Mouse (Mus musculus) neural tube, embryonic 15.5 days (tissue): ENCODE measurements around the gene Gm49721. TPM values are rescaled to one million over a fixed set of nuclear protein-coding genes. Genes with fewer than 3 reads are reported as not detected.
"Not testable (repeated sequence)": the region's sequence is repeated elsewhere in the genome, so short reads cannot be mapped to it uniquely, and the experiment has no call there.

Experiments used
- ATAC-seq: fragments of 200-750 bp; cut with Nextera tagmentation; 2 replicates; pipeline ENCODE4 v1.8.0; 2017; ENCODE audit warnings: mild to moderate bottlenecking, moderate TSS enrichment, moderate library complexity; ENCODE audit not compliant: low FRiP score
- H3K27ac ChIP-seq: fragments of 300-500 bp; sonication (generic); replicated peaks from 2 replicates; pipeline ENCODE4 v1.5.1; 2015; ENCODE audit warnings: mild to moderate bottlenecking, inconsistent platforms
- H3K27me3 ChIP-seq: fragments of 300-500 bp; sonication (generic); replicated peaks from 2 replicates; pipeline ENCODE4 v1.6.1; 2015; ENCODE audit warnings: inconsistent platforms
- H3K36me3 ChIP-seq: fragments of 300-500 bp; sonication (generic); 2 replicates; pipeline ENCODE4 v1.6.1; 2015; ENCODE audit warnings: inconsistent platforms
- H3K4me1 ChIP-seq: fragments of 300-500 bp; sonication (generic); 2 replicates; pipeline ENCODE4 v1.6.1; 2015; ENCODE audit warnings: inconsistent platforms
- H3K4me2 ChIP-seq: fragments of 300-500 bp; sonication (generic); 2 replicates; pipeline ENCODE4 v1.6.1; 2015; ENCODE audit warnings: inconsistent platforms, mild to moderate bottlenecking, moderate library complexity
- H3K4me3 ChIP-seq: fragments of 300-500 bp; sonication (generic); replicated peaks from 2 replicates; pipeline ENCODE4 v1.5.1; 2015; ENCODE audit warnings: mild to moderate bottlenecking, inconsistent platforms
- H3K9ac ChIP-seq: fragments of 300-500 bp; sonication (generic); replicated peaks from 2 replicates; pipeline ENCODE4 v1.6.1; 2015; ENCODE audit warnings: mild to moderate bottlenecking, inconsistent platforms
- H3K9me3 ChIP-seq: fragments of 300-500 bp; sonication (generic); replicated peaks from 2 replicates; pipeline ENCODE4 v1.6.1; 2016; ENCODE audit warnings: inconsistent platforms
- WGBS: fragments of 180-500 bp; shearing (Covaris S2); methylation state at CpG from one replicate; pipeline ENCODE4 v1.1.7; 2015; ENCODE audit warnings: mixed read lengths; 5-methylcytosine and 5-hydroxymethylcytosine counted together
- polyA plus RNA-seq: library from polyadenylated mRNA; unstranded; fragments of >200 nt; fragmentation: Nextera tagmentation; extraction: Ambion mirVana; gene quantifications from 2 replicates; pipeline ENCODE4 v1.2.1, GENCODE M21; 2015

The Gm49721 gene
- polyA plus RNA-seq, 1 experiment from 2014 or later, result 0.28 TPM

- H3K9me3 ChIP-seq, H3K9ac ChIP-seq, H3K36me3 ChIP-seq, H3K4me1 ChIP-seq, H3K27me3 ChIP-seq: not testable (repeated sequence)
- H3K27ac ChIP-seq, result 0 out of 2 replicates have a peak overlapping the region, but pooled peaks have one; percentile 56
- peak overlapping the region; percentile 31 for H3K4me3 ChIP-seq
- WGBS, result 1% methylated on average over 16 of the region's 48 CpGs
- peak; percentile 97 for ATAC-seq
- peak overlapping the region; percentile 50 for H3K4me2 ChIP-seq
Observed at GRCm38 (mm10) chr17:6961181-6962000, 17.3 kb upstream of the Gm49721 start.

DNA sequence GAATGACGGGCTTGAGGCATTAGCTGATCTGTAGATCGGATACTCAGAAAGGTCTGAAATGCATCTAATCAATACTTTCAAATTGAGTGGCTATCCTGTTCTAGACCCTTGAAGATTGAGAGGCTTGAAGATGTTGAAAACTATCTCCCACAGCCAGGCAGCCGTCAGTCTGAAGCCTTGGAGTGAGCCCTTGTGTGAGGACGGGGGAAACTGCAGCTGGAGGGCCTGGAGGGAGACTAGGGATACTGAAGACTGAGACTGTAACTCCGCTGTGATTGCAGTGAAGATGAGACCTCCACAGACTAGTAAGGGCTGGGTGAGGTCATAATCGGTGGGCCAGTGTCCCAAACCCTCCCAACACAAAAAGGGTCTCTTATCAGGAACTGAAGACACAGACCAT lies 16.4 kb upstream of the Gm49721 start:
- WGBS, result 75% methylated on average over 3 of the region's 6 CpGs
- H3K9me3 ChIP-seq, result not testable (repeated sequence)

GRCm38 (mm10) chr17:6962936-6963335 lies 15.8 kb upstream of the Gm49721 start:
- H3K36me3 ChIP-seq, H3K9ac ChIP-seq, ATAC-seq, H3K27me3 ChIP-seq, H3K4me1 ChIP-seq, H3K4me2 ChIP-seq, H3K27ac ChIP-seq, H3K9me3 ChIP-seq, H3K4me3 ChIP-seq: not testable (repeated sequence)
- 75% methylated on average over 4 of the region's 4 CpGs for WGBS

More for the DNA sequence above, 16.4 kb upstream of the Gm49721 start:
- H3K4me1 ChIP-seq, H3K27ac ChIP-seq, H3K4me3 ChIP-seq, ATAC-seq, H3K9ac ChIP-seq, H3K4me2 ChIP-seq, H3K36me3 ChIP-seq, H3K27me3 ChIP-seq: not testable (repeated sequence)

- H3K4me1 ChIP-seq, H3K9ac ChIP-seq: not testable (repeated sequence)
- WGBS, result 14% methylated on average over 6 of the region's 6 CpGs
Observed at GRCm38 (mm10) chr17:6965364-6965763, 13.3 kb upstream of the Gm49721 start.

DNA sequence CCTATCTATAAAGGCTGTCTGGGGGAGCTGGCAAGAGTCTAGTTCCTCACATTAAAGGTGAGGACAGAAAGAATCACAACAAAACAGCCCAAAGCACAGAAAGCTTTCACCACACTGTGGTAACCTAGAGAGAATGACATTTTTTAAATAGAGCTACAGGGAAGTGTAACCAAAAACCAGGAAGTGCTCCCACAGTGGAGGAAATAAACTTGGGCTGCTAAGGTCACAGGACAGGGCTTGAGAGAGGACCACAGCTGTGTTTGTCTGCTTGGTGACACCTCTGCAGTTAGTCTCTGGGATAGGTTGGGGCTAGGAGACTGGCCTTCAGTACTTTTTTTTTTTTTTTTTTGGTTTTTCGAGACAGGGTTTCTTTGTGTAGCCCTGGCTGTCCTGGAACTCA lies 11.0 kb upstream of the Gm49721 start:
- whole genome bisulfite sequencing, result no CpG with 5 or more reads among the region's 1 CpGs
- not testable (repeated sequence) for H3K9me3 ChIP-seq, H3K4me2 ChIP-seq, H3K27ac ChIP-seq, H3K36me3 ChIP-seq, H3K4me1 ChIP-seq, H3K9ac ChIP-seq, ATAC-seq, H3K4me3 ChIP-seq, H3K27me3 ChIP-seq

More at GRCm38 (mm10) chr17:6965364-6965763, 13.3 kb upstream of the Gm49721 start:
- ATAC-seq, H3K4me2 ChIP-seq, H3K27ac ChIP-seq, H3K27me3 ChIP-seq, H3K36me3 ChIP-seq, H3K4me3 ChIP-seq, H3K9me3 ChIP-seq: not testable (repeated sequence)

- H3K9ac ChIP-seq, H3K36me3 ChIP-seq, H3K27ac ChIP-seq, H3K9me3 ChIP-seq, H3K4me3 ChIP-seq, H3K27me3 ChIP-seq, H3K4me1 ChIP-seq, ATAC-seq, H3K4me2 ChIP-seq: not testable (repeated sequence)
- 100% methylated on average over 1 of the region's 8 CpGs for WGBS
Observed at GRCm38 (mm10) chr17:6970334-6970733, 8.4 kb upstream of the Gm49721 start, which contains the start of gene Rnaset2b. Gene Rnaset2b, plus strand, starts transcription at chr17:6970634.

DNA sequence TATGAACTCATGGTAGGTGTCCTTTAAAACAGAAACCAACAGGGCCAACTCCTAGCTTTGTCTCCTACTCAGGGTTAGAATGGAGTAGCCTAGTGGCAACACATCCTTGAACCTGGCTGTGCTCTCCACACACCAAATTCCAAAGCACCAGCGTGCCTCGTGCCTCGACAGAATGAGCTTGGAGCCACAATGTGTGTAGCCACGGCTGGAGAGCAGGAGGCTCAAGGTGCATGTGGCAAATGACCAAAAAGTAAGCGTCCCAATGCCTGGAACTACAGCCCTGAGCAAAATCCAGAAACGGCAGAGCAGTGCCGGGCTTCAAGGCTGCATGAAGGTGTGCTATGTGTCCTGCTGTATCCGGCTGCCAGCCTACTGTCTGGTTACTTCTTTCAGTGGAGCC lies 7.5 kb upstream of the Gm49721 start:
- not testable (repeated sequence) for H3K4me1 ChIP-seq, H3K27me3 ChIP-seq, H3K36me3 ChIP-seq, ATAC-seq, H3K4me2 ChIP-seq, H3K9ac ChIP-seq, H3K9me3 ChIP-seq, H3K4me3 ChIP-seq, H3K27ac ChIP-seq
- 93% methylated on average over 8 of the region's 8 CpGs for WGBS

GRCm38 (mm10) chr17:6972836-6973396 lies 5.8 kb upstream of the Gm49721 start:
- not testable (repeated sequence) for H3K27ac ChIP-seq, H3K27me3 ChIP-seq, H3K4me2 ChIP-seq, ATAC-seq, H3K4me3 ChIP-seq, H3K9ac ChIP-seq, H3K36me3 ChIP-seq, H3K4me1 ChIP-seq, H3K9me3 ChIP-seq
- 64% methylated on average over 4 of the region's 4 CpGs for WGBS

DNA sequence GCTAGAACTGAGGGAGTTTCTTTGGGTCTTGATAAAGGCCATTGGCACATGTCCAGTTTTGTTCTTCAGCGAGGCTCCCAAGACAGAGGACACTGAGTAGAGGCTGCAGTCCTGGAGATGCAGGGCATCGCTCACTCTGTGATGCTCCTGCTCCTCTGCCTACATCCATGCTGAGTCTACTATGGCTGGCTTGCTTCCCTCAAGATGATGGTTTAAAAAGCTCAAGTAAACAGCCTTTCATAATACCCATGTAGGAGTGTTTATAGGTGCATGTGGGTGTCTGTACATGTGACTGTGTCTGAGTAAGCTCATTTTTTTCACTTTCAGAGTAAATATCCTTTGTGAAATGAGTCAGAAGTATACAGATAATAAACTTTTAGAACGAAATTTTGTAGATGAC lies 3.7 kb upstream of the Gm49721 start:
- H3K9me3 ChIP-seq, H3K36me3 ChIP-seq, H3K4me3 ChIP-seq, H3K4me1 ChIP-seq, ATAC-seq, H3K27ac ChIP-seq, H3K4me2 ChIP-seq, H3K9ac ChIP-seq, H3K27me3 ChIP-seq: not testable (repeated sequence)
- WGBS, result 59% methylated on average over 3 of the region's 3 CpGs

GRCm38 (mm10) chr17:6979380-6979779 lies 676 bp downstream of the Gm49721 start:
- H3K4me2 ChIP-seq, result peak overlapping the region; percentile 68
- not testable (repeated sequence) for H3K9me3 ChIP-seq, H3K9ac ChIP-seq, H3K4me1 ChIP-seq, H3K36me3 ChIP-seq, H3K27ac ChIP-seq, H3K27me3 ChIP-seq, ATAC-seq
- WGBS, result 13% methylated on average over 5 of the region's 5 CpGs
- peak overlapping the region; percentile 52 for H3K4me3 ChIP-seq

DNA sequence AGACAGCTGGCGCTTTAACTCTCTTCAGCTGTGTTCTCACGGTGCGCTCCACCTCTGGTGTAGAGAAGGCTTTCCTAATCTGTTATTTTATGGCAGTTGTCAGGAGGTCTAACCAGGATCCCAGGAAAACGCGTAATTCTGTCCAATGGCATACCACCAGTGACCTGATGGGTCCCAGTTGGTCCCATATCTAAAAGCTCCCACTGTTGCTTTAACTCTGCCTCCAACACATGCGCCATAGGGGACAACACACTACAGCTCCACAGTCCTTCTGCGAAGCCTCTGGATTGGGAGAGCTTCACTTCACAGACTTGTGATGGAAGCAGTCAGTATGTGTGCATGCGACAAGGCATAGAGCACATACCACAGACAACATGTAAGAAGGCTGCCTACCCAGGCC lies 1.4 kb downstream of the Gm49721 start:
- H3K9me3 ChIP-seq, H3K4me3 ChIP-seq, H3K9ac ChIP-seq, ATAC-seq, H3K4me2 ChIP-seq, H3K27ac ChIP-seq, H3K36me3 ChIP-seq, H3K4me1 ChIP-seq, H3K27me3 ChIP-seq: not testable (repeated sequence)
- WGBS, result 90% methylated on average over 5 of the region's 8 CpGs

DNA sequence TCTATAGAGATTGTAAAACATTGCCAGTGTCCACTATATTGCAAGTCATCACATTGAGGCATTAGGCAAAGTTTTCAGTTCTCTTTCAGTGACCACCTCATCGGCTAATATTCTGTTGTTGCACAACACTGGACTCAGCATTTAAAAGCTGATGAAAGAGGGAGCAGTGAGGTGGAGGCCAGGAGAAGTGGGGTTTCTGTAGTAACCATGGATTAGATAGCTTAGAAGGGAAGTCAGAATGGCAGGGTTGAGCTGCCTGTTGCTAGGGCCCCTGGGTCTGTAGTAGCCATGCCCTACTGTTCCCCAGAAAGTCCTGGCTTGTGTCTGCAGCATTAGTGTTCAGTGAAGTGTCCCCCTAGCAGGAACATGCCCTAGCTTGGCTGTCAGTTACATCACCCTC lies 7.4 kb downstream of the Gm49721 start:
- H3K27me3 ChIP-seq, H3K9me3 ChIP-seq, H3K4me3 ChIP-seq, H3K4me1 ChIP-seq, ATAC-seq, H3K36me3 ChIP-seq, H3K4me2 ChIP-seq, H3K9ac ChIP-seq, H3K27ac ChIP-seq: not testable (repeated sequence)
- WGBS, result 97% methylated on average over 1 of the region's 1 CpGs
